Mouse (Mus musculus): ENCODE measurements at regions not wholly inside any gene's neighbourhood (a gene's known extent, or its start where the extent isn't known, plus 50 kb on each side); places are given as distances from the start of the nearest gene placed in this dataset.
"Not testable (repeated sequence)": the region's sequence is repeated elsewhere in the genome, so short reads cannot be mapped to it uniquely, and the experiment has no call there.

- DNase-seq (ENCODE audit: low read depth, low spot score), result no peak
Measured at GRCm38 (mm10) chr16:76958597-76959392, 54.7 kb upstream of the Usp25 start.

- no peak for DNase-seq (ENCODE audit: low read depth, low spot score)
Measured at GRCm38 (mm10) chr16:76957491-76957890, 56.0 kb upstream of the Usp25 start.

DNA sequence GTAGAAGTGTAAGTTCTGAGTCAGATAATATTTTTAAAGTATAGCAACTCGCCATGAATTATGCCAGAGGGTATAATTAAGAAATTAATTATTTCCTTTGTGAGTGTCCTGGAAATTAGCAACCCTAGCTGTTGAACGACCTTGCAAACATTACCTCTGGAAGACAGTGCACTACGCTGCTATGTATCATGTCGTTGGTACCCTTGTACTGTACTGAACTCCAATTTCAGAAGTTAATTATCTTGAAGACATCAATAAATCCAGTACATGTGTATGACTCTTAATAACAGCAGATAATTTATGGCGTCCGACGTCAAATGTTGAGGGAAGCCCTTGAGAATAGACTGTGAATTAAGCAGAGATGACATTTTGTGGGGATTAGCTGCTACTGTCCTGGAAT is 56.4 kb upstream of the Usp25 start:
- DNase-seq (ENCODE audit: low read depth, low spot score), result no peak

- no peak for DNase-seq (ENCODE audit: low read depth, low spot score)
Measured at GRCm38 (mm10) chr16:76950836-76951486, 62.5 kb upstream of the Usp25 start.

- DNase-seq (ENCODE audit: low read depth, low spot score), result no peak
Measured at GRCm38 (mm10) chr16:76947011-76947410, 66.5 kb upstream of the Usp25 start.

DNA sequence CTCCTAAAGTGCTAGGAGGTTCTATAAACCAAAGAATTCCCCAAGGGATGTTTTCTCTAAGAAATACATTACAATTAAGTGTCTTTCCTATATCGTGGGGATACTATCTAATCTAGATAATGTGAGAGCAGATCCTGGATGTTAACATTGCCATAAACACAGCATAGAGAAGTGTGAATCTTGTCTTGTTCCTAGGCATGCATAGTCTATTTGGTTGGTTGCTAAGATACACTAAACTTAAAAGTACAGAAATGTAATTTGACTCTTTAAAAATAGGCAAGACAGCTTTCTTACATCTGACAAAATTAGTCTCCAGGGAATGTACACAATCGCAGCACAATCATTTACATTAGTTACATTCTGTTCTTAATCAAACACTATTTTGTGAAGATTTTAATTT is 75.4 kb upstream of the Usp25 start:
- no peak for DNase-seq (ENCODE audit: low read depth, low spot score)

- no peak for DNase-seq (ENCODE audit: low read depth, low spot score)
Measured at GRCm38 (mm10) chr16:76927901-76928300, 85.6 kb upstream of the Usp25 start.

DNA sequence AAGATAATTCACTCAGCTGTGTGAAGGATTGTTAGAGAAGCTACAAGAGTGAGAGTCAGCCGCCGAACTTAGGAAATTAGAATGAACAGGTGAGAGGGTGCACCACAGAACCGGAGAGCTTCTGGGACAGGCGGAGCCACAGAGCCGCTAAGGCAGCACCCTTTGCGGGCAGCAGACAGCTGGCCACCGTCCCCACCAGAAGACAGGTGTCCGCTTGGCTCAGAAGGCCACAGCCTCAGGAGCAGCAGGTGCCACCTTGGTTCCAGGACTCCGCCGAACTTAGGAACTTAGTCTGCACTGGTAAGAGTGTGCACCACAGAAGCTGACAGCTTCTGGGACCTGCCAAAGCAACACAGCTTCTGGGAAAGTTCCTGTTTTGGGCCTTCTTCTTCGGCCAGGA is 93.4 kb upstream of the Usp25 start:
- DNase-seq (ENCODE audit: low read depth, low spot score), result not testable (repeated sequence)

DNA sequence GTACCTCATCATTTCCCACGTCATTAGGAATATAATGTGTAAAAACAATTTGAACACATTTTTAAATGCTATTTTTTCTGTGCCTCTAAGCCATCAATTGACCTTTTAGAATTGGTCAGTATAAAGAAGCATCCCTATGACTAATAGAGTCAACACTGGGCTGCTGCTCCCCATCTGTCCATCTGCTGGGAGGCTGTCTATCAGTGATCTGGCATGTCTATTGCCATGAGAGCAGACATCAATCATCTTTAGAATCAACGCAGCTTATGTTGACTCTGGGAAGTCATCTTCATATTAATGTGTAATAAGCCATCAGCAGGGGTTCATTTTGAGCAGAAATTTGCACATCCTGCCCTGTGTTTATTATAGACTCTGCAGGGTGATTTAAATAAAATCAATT is 94.9 kb upstream of the Usp25 start:
- no peak for DNase-seq (ENCODE audit: low read depth, low spot score)

DNA sequence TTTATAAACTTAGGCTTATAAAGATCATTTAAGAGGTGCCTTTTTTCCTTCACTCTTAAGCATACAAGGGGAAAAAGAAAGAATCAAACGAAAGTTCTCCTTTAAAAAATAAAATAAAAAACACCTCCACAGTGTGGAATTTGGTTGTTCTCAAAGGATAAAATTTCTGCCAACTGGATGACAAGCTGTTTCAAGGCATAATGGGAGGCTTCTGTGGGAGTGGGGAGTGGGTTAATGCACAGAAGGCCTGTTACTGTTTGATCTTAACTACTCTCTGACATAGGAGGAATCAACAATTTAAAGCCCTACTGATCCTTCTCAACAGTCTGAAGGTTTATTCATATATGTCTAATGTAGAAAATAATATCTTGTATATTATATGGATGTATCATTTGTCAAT is 99.2 kb upstream of the Usp25 start:
- DNase-seq (ENCODE audit: low read depth, low spot score), result no peak

DNA sequence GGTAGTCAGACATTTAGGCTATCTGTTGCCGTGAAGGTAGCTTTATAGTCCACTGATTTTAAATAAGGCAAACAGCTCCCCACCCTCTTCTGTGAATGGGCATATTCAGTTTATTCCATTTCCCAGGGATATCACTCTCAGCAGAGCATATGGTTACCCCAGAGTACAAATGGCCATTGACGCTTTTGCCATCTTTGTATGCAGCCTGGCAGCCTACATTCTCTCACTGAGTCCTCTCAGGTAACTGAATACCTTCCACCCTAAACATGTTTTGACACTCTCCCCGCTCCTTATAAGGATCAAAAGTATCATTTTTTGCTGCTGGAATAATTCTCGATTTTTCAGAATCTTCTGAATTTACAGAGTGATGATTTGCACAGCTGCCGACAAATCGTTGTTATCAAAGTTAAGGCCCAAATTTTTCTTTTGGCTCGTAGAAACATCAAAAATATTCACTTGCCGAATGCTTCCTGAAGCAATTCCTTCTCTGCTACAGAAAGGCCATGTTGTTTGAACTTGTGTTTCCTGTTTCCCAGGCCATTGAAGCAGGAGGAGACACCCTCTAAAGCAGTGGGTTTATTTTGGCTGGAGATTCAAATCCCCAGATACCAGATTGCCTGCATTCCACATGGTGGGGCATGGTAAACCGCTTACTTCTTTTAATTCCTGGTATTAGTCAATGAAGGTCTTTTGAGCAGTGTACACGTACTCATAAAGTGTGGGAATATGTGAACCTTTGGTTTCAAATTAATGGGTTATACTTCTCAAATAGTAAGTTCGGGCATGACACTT is 108.1 kb upstream of the Usp25 start:
- DNase-seq (ENCODE audit: low read depth, low spot score), result no peak

- peak; percentile 14 for DNase-seq (ENCODE audit: low read depth, low spot score)
Measured at GRCm38 (mm10) chr16:76899083-76899482, 114.4 kb upstream of the Usp25 start.

DNA sequence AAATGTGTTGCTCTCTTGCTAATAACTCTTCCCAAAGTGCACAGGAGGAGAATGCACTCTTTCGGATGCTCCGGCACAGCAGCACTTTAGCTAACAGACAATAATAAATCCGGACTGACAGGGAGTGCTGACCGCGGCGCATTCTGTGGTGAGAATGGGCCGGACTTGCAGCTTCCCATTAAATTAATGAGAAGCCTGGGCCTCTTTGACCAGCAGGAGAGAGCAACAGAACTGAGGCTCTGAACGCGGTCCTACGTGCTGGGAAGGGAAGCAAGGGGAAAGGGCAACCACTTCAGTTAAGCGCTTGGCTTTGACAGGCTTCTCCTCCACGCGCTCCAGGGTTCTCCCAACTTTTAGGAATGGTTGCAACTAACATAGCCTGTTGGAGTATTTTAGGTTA is 117.2 kb upstream of the Usp25 start:
- DNase-seq (ENCODE audit: low read depth, low spot score), result no peak

- DNase-seq (ENCODE audit: low read depth, low spot score), result no peak
Measured at GRCm38 (mm10) chr16:76895781-76896180, 117.7 kb upstream of the Usp25 start.

DNA sequence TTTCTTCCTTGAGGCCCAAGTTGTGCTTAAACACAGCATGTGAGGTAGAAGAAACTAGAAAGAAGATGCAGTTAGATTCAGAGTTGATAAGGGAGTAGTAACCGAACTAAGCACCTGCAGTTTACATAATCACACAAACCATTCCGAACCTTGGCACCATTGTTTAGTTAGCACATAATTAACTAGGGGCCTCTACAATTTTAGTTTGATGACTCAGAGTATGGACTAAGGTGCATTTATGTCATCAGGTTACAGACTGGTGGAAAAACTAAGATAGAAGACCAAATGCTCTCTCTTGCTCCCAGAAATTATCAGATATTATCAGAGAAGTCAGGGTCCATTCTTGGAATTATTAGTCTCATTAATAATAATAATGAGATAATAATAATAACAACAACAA is 134.9 kb upstream of the Usp25 start:
- DNase-seq (ENCODE audit: low read depth, low spot score), result no peak

DNA sequence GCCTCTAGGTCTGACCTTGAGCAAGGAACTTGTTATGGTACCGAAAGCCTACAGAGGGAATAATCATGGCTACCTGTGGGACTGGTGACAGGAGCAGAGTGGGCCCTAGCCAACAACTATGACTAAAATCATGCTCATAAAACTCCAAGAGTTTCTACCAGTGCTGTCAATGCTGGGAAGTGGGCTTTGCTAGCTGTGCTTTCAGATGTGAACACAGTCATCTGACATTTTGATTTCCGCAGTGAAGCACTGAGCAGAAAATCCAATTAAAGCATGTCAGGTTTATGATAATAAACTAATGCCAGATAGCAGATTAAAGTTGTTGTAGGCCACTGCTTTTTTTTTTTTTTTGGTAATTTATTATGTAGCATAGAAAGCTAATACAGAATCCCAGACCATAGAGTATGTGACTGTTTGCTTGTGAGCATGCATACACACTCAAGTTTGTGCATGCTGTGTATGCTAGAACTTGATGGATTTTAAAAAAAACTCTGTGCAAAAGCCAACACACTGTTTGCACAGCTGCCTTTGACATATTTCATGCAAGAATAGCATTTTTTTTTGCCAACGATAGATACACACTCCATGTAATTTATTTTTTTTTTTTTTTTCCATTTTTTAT is 138.0 kb upstream of the Usp25 start:
- no peak for DNase-seq (ENCODE audit: low read depth, low spot score)

DNA sequence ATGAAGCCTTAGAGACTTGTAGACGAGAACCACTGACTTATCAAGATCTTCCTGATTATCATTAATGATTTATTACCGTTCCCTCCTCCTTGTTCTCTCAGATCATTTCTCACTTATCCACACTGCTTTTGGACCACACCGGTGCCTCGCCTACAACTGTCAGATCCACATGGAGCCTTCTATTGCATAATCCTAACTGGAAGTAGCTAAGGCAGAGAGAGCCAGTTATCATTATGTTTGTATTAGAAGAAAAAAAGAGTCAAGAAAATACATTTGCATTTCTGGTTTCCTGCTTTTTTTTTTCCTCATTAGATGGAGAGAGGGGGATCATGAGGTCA is 147.1 kb upstream of the Usp25 start:
- no peak for DNase-seq (ENCODE audit: low read depth, low spot score)

DNA sequence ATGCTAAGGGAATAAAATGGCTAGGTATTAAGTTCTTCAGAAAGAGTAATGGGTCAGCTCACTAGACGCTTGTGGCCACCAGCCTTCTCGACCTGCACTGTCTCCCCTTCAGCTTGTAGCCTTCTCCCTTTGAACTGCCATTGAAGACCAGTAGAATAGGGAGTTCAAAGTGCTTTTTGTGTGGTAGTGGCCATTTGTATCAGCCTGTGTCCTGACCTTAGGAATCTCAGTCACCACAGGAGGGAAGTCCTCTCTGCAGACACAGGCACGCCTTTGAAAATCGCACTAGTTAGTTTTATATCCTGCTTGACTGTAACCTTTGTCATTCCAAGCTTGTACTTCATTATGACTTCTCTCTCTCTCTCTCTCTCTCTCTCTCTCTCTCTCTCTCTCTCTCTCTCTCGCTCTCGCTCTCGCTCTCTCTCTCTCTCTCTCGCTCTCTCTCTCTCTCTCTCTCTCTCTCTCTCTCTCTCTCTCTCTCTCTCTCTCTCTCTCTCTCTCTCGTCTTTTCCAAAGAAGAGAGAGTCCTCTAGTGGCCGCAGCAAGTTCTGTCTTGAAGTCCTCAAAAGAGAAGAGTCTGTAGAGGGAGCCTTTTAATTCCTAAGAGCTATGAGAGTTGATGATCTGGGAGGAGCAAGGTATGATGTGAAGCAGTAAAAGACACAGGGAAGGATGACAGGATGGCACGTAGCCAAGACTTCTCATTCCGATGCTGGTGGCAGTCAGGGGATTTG is 147.6 kb upstream of the Usp25 start:
- no peak for DNase-seq (ENCODE audit: low read depth, low spot score)

DNA sequence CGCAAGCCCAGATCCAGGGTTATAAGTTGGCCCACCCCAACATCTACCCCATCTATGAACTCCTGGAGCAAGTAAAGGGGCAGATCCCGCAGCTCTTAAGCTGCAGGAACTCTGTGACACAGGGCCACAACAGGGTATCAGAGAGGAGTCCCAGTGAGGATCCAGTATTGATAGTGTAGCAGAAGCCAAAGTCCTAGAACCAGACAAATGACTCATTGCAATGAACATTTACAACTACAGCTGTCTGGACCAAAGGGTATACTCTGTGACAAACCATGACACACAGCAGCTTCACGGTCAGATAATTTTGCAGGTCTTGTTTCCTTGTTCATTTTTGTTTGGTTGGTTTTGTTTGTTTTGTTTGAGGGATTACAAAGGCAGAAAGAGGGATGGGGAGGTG is 149.1 kb upstream of the Usp25 start:
- no peak for DNase-seq (ENCODE audit: low read depth, low spot score)

DNA sequence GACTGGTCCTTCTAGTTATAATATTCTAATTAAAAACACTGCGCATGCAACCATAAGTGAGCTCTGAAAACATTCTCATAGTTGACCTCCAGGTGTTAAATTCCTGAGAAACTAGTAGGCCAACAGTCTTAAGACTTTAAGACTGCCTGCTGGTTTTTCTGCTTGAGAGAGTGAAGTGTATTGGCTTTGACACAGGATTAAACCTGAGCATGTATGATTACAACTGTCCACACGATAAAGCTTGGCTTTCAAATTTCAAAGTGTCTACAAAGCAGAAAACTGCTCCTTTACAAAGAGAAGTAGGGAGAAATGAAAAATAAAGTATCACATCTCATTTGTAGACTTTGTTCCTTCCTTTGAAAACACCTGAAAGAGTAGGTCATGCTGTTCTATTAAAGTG is 157.7 kb upstream of the Usp25 start:
- DNase-seq (ENCODE audit: low read depth, low spot score), result no peak

DNA sequence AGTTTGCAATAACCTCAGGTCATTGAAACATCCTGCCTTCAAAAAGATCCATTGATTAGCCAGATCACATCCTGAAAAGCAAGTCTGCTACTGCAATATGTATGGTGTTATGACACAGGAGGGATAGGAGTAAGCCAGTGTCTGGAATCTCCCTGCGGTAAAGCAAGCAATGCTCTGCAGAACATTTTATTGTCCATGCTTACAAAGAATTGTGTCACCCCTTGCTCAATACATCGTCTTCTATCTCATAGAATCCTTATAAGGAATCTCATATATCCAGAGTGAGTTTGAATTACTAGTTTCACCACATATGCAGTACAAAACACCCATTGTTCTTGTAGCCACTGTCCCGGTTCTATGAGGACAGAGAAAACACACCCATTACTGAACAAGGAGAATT is 162.1 kb upstream of the Usp25 start:
- no peak for DNase-seq (ENCODE audit: low read depth, low spot score)

DNA sequence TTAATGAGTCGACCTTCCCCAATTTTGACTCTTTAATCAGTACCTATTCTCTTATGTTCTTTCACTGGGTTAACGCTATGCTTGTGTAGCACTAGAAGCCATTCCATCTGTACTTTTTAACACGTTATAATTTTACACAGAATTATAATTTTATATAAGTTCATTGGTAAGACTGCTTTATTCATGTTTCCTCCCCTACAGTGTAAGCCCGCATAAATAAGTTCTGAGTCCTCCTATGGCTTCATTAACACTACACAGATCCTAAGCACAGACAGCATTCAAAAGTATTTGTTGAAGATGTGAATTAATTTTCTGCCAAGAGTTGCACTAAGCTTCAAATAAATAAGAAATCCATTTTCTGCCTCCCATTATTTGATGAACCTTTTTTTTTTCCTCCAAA is 176.1 kb upstream of the Usp25 start:
- no peak for DNase-seq (ENCODE audit: low read depth, low spot score)
